Comparison of ENCODE assay signal across 8 mouse cellular contexts in genomic region chr11:32533482-32534261, GRCm38 (mm10). TPM values are rescaled to one million over a fixed set of nuclear protein-coding genes. Genes with fewer than 3 reads are reported as not detected.
A peak's percentile ranks its signal among the peaks of the same experiment; 100 is the strongest.
DNase-seq lines count a peak whose midpoint lies in the region; ATAC-seq lines count a peak whose summit lies in the region.

No protein-coding gene starts in this region.

- peak overlapping the region; percentile 58 for H3K4me3 ChIP-seq in embryonic facial prominence, embryonic 12.5 days
- peak overlapping the region; percentile 61 for H3K4me3 ChIP-seq in hindbrain, embryonic 14.5 days (replicated peaks; ENCODE audit: low read length)
- H3K4me3 ChIP-seq in limb, embryonic 15.5 days: peak overlapping the region; percentile 66
- H3K4me3 ChIP-seq in midbrain, embryonic 15.5 days: peak overlapping the region; percentile 66
- H3K4me3 ChIP-seq in stomach, embryonic 14.5 days (ENCODE audit: low read depth, low read length): peak overlapping the region; percentile 43

- H3K27me3 ChIP-seq in embryonic facial prominence, embryonic 12.5 days: no peaks in the 10 kb centered on the region
- H3K27me3 ChIP-seq in hindbrain, embryonic 14.5 days (ENCODE audit: control insufficient read depth, insufficient read depth, low read length): peaks cover 21% of the 10 kb centered on the region; the same call in 1 of the 2 replicates
- no peaks in the 10 kb centered on the region for H3K27me3 ChIP-seq in limb, embryonic 15.5 days
- H3K27me3 ChIP-seq in midbrain, embryonic 15.5 days (replicated peaks): peaks cover 18% of the 10 kb centered on the region; the same call in 1 of the 2 replicates
- H3K27me3 ChIP-seq in stomach, embryonic 14.5 days (ENCODE audit: control insufficient read depth, insufficient read depth, low read length): peaks cover 3% of the 10 kb centered on the region; the same call in 1 of the 2 replicates

- WGBS in embryonic facial prominence, embryonic 12.5 days: 2% methylated on average over 24 of the region's 24 CpGs
- WGBS in hindbrain, embryonic 14.5 days: 2% methylated on average over 24 of the region's 24 CpGs
- 1% methylated on average over 24 of the region's 24 CpGs for WGBS in limb, embryonic 15.5 days
- 1% methylated on average over 24 of the region's 24 CpGs for WGBS in midbrain, embryonic 15.5 days
- 3% methylated on average over 24 of the region's 24 CpGs for WGBS in stomach, embryonic 14.5 days

- no peak overlapping the region for H3K27ac ChIP-seq in embryonic facial prominence, embryonic 12.5 days
- no peak overlapping the region for H3K27ac ChIP-seq in hindbrain, embryonic 14.5 days
- peak overlapping the region; percentile 51; the same call in 1 of the 2 replicates for H3K27ac ChIP-seq in limb, embryonic 15.5 days
- no peak overlapping the region for H3K27ac ChIP-seq in midbrain, embryonic 15.5 days
- H3K27ac ChIP-seq in stomach, embryonic 14.5 days (ENCODE audit: low read length): no peak overlapping the region; the same call in 1 of the 2 replicates

- peak overlapping the region; percentile 65 for H3K9ac ChIP-seq in embryonic facial prominence, embryonic 12.5 days
- H3K9ac ChIP-seq in hindbrain, embryonic 14.5 days: peak overlapping the region; percentile 71
- H3K9ac ChIP-seq in limb, embryonic 15.5 days: peak overlapping the region; percentile 60
- peak overlapping the region; percentile 47 for H3K9ac ChIP-seq in midbrain, embryonic 15.5 days
- H3K9ac ChIP-seq in stomach, embryonic 14.5 days (replicated peaks; ENCODE audit: low read depth, low read length): peak overlapping the region; percentile 67

- peaks cover 10% of the 10 kb centered on the region for H3K4me1 ChIP-seq in embryonic facial prominence, embryonic 12.5 days
- peaks cover 33% of the 10 kb centered on the region; the same call in 1 of the 2 replicates for H3K4me1 ChIP-seq in hindbrain, embryonic 14.5 days (replicated peaks; ENCODE audit: control insufficient read depth, insufficient read depth, low read length)
- peaks cover 29% of the 10 kb centered on the region for H3K4me1 ChIP-seq in limb, embryonic 15.5 days
- peaks cover 17% of the 10 kb centered on the region for H3K4me1 ChIP-seq in midbrain, embryonic 15.5 days
- peaks cover 15% of the 10 kb centered on the region; the same call in 1 of the 2 replicates for H3K4me1 ChIP-seq in stomach, embryonic 14.5 days (ENCODE audit: control insufficient read depth, insufficient read depth, low read length)

- no peaks in the 10 kb centered on the region for H3K9me3 ChIP-seq in embryonic facial prominence, embryonic 12.5 days
- H3K9me3 ChIP-seq in hindbrain, embryonic 14.5 days (ENCODE audit: control insufficient read depth, low read length): no peaks in the 10 kb centered on the region
- H3K9me3 ChIP-seq in limb, embryonic 15.5 days: no peaks in the 10 kb centered on the region
- no peaks in the 10 kb centered on the region for H3K9me3 ChIP-seq in midbrain, embryonic 15.5 days
- no peaks in the 10 kb centered on the region for H3K9me3 ChIP-seq in stomach, embryonic 14.5 days (ENCODE audit: control insufficient read depth, low read depth, low read length)

- peak; percentile 16; the same call in 1 of the 2 replicates for ATAC-seq in embryonic facial prominence, embryonic 12.5 days (ENCODE audit: insufficient number of reproducible peaks, insufficient read depth, low FRiP score, low TSS enrichment)
- ATAC-seq in hindbrain, embryonic 14.5 days (ENCODE audit: low FRiP score): peak; percentile 56
- ATAC-seq in limb, embryonic 15.5 days (ENCODE audit: insufficient number of reproducible peaks, low FRiP score, low TSS enrichment, low read depth): no peak
- ATAC-seq in midbrain, embryonic 15.5 days (replicated peaks): peak; percentile 55
- peak; percentile 15; the same call in 1 of the 2 replicates for ATAC-seq in stomach, embryonic 14.5 days (ENCODE audit: insufficient number of reproducible peaks, insufficient read depth, low FRiP score, low read depth)

- DNase-seq in adrenal gland, adult (ENCODE audit: inconsistent age in 2 of 2, low spot score in 1 of 2): peak; percentile 51 to 77
- DNase-seq in adrenal gland, adult 8-10 months: no peak
- DNase-seq in MN1 (ENCODE audit: low spot score): peak; percentile 80
- DNase-seq in hindbrain, embryonic 14.5 days (ENCODE audit: low spot score): no peak

- H3K4me2 ChIP-seq in embryonic facial prominence, embryonic 12.5 days (replicated peaks): peak overlapping the region; percentile 88
- peak overlapping the region; percentile 99 for H3K4me2 ChIP-seq in hindbrain, embryonic 14.5 days (replicated peaks)
- peak overlapping the region; percentile 88 for H3K4me2 ChIP-seq in limb, embryonic 15.5 days
- peak overlapping the region; percentile 97 for H3K4me2 ChIP-seq in midbrain, embryonic 15.5 days
- peak overlapping the region; percentile 100 for H3K4me2 ChIP-seq in stomach, embryonic 14.5 days (replicated peaks; ENCODE audit: low read depth, low read length)

- no peaks in the 10 kb centered on the region for H3K36me3 ChIP-seq in embryonic facial prominence, embryonic 12.5 days
- H3K36me3 ChIP-seq in hindbrain, embryonic 14.5 days (replicated peaks; ENCODE audit: control insufficient read depth, insufficient read depth): no peaks in the 10 kb centered on the region
- H3K36me3 ChIP-seq in limb, embryonic 15.5 days: no peaks in the 10 kb centered on the region
- H3K36me3 ChIP-seq in midbrain, embryonic 15.5 days (replicated peaks): no peaks in the 10 kb centered on the region
- H3K36me3 ChIP-seq in stomach, embryonic 14.5 days (ENCODE audit: control insufficient read depth, insufficient read depth, low read length): no peaks in the 10 kb centered on the region

RNA-seq across cellular contexts. Expression of gene Stk10, which starts 0.6 kb away (rescaled TPM):
- total RNA-seq in adrenal gland, adult 8-10 months (2022): 10 to 100 TPM in 2 of 4 experiments, 1 to 10 TPM in 2; 9.5 to 23.3 (median 14.9) TPM
- polyA plus RNA-seq in embryonic facial prominence, embryonic 12.5 days (2016; fragmentation: Nextera tagmentation; extraction: Ambion mirVana): 3.1 and 3.2 TPM in 2 replicates
- 1.8 and 2.2 TPM in 2 replicates for polyA plus RNA-seq in hindbrain, embryonic 14.5 days (2014; fragmentation: Nextera tagmentation; extraction: Ambion mirVana)
- 3.5 and 4.1 TPM in 2 replicates for polyA plus RNA-seq in limb, embryonic 15.5 days (2015; fragmentation: Nextera tagmentation; extraction: Ambion mirVana)
- polyA plus RNA-seq in midbrain, embryonic 15.5 days (2015; fragmentation: Nextera tagmentation; extraction: Ambion mirVana): 2.0 and 2.3 TPM in 2 replicates
- 2.8 and 3.4 TPM in 2 replicates for polyA plus RNA-seq in stomach, embryonic 14.5 days (2014; fragmentation: Nextera tagmentation; extraction: Ambion mirVana)

RNA-seq across cellular contexts. Expression of gene Efcab9, which starts 1.8 kb away (rescaled TPM):
- 1 to 10 TPM; 1.3 to 2.4 (median 1.6) TPM for total RNA-seq in adrenal gland, adult 8-10 months (2022)
- 0.32 and 0.36 TPM in 2 replicates for polyA plus RNA-seq in embryonic facial prominence, embryonic 12.5 days (2016; fragmentation: Nextera tagmentation; extraction: Ambion mirVana)
- not detected in 2 replicates for polyA plus RNA-seq in hindbrain, embryonic 14.5 days (2014; fragmentation: Nextera tagmentation; extraction: Ambion mirVana)
- polyA plus RNA-seq in limb, embryonic 15.5 days (2015; fragmentation: Nextera tagmentation; extraction: Ambion mirVana): not detected in 2 replicates
- 0.46 TPM in 1 of 2 replicates, not detected in the other for polyA plus RNA-seq in midbrain, embryonic 15.5 days (2015; fragmentation: Nextera tagmentation; extraction: Ambion mirVana)
- 0.35 and 0.58 TPM in 2 replicates for polyA plus RNA-seq in stomach, embryonic 14.5 days (2014; fragmentation: Nextera tagmentation; extraction: Ambion mirVana)

Comparison
In these comparisons a context has a peak if more than half of its experiments do, and no peak if none do; other contexts are left out.
1. DNase-seq: peak in adrenal gland, adult (2 of 2) and MN1 (single experiment); none in adrenal gland, adult 8-10 months (single experiment) and hindbrain, embryonic 14.5 days (single experiment).
2. Peak in every context shown above with its lines, with median percentiles within 50 percentile points of each other: H3K4me2 ChIP-seq, H3K4me3 ChIP-seq and H3K9ac ChIP-seq.